In genomic region chr9:64021853-64022561, GRCm38 (mm10) we compare ENCODE assay signal across 8 mouse cellular contexts. TPM values are rescaled to one million over a fixed set of nuclear protein-coding genes. Genes with fewer than 3 reads are reported as not detected.
DNase-seq lines count a peak whose midpoint lies in the region; ATAC-seq and TF ChIP-seq lines count a peak whose summit lies in the region.

Smad6 (minus strand) TSS chr9:64022059.

- H3K4me2 ChIP-seq in embryonic facial prominence, embryonic 12.5 days (replicated peaks), result peak within 1 kb of the TSS; percentile 96
- peak within 1 kb of the TSS; percentile 91 for H3K4me2 ChIP-seq in limb, embryonic 13.5 days (replicated peaks)
- peak within 1 kb of the TSS; percentile 96 for H3K4me2 ChIP-seq in midbrain, embryonic 15.5 days

- ATAC-seq in erythroblast, adult 5-6 weeks (replicated peaks; ENCODE audit: low FRiP score, poor library complexity, severe bottlenecking), result no peak
- peak; percentile 70 for ATAC-seq in embryonic facial prominence, embryonic 12.5 days (ENCODE audit: insufficient number of reproducible peaks, insufficient read depth, low FRiP score, low TSS enrichment)
- peak; percentile 80 for ATAC-seq in limb, embryonic 13.5 days (ENCODE audit: low FRiP score, low read depth)
- peak; percentile 65 for ATAC-seq in midbrain, embryonic 15.5 days (replicated peaks)

- intact Hi-C loops in heart, adult 2 months (cut with DNase I), result loop anchor here (2.0 kb wide), 2 partner anchors 53 to 63 kb away; no protein-coding TSS in a partner anchor

- H3K27me3 ChIP-seq in erythroblast, embryonic 14.5 days (ENCODE audit: control insufficient read depth), result peaks cover 54% of the 10 kb centered on the region
- no peaks in the 10 kb centered on the region for H3K27me3 ChIP-seq in embryonic facial prominence, embryonic 12.5 days
- no peaks in the 10 kb centered on the region for H3K27me3 ChIP-seq in heart, adult 2 months (ENCODE audit: control insufficient read depth, insufficient read depth, low read length)
- H3K27me3 ChIP-seq in limb, embryonic 13.5 days, result no peaks in the 10 kb centered on the region
- H3K27me3 ChIP-seq in midbrain, embryonic 15.5 days (replicated peaks), result peaks cover 46% of the 10 kb centered on the region

- peak; percentile 88 to 93 for DNase-seq in heart, adult 2 months
- DNase-seq in kidney, adult 8-10 months, result peak; percentile 92 to 95
- DNase-seq in spleen, postnatal 4 days (ENCODE audit: low spot score in 2 of 2), result peak; percentile 72 to 80

- peaks cover 22% of the 10 kb centered on the region; the same call in 1 of the 2 replicates for H3K9me3 ChIP-seq in erythroblast, embryonic 14.5 days (ENCODE audit: control insufficient read depth, low read length)
- no peaks in the 10 kb centered on the region for H3K9me3 ChIP-seq in embryonic facial prominence, embryonic 12.5 days
- no peaks in the 10 kb centered on the region for H3K9me3 ChIP-seq in limb, embryonic 13.5 days
- H3K9me3 ChIP-seq in midbrain, embryonic 15.5 days, result no peaks in the 10 kb centered on the region

- peak within 1 kb of the TSS; percentile 97 for H3K27ac ChIP-seq in embryonic facial prominence, embryonic 12.5 days
- peak within 1 kb of the TSS; percentile 78 for H3K27ac ChIP-seq in heart, adult 2 months
- peak within 1 kb of the TSS; percentile 99 for H3K27ac ChIP-seq in limb, embryonic 13.5 days
- peak within 1 kb of the TSS; percentile 71 for H3K27ac ChIP-seq in midbrain, embryonic 15.5 days

- H3K79me2 ChIP-seq in heart, adult 2 months (replicated peaks; ENCODE audit: control insufficient read depth, insufficient read depth, low read length), result no peaks in the 10 kb centered on the region; the same call in 1 of the 2 replicates

- WGBS in embryonic facial prominence, embryonic 12.5 days, result under 1% methylated on average over 60 of the region's 60 CpGs
- 1% methylated on average over 59 of the region's 60 CpGs for WGBS in heart, adult 2 months
- under 1% methylated on average over 57 of the region's 60 CpGs for WGBS in limb, embryonic 13.5 days
- under 1% methylated on average over 60 of the region's 60 CpGs for WGBS in midbrain, embryonic 15.5 days

- peak; percentile 73; the same call in 1 of the 2 replicates for TF ChIP-seq EP300 in heart, adult 2 months (IDR thresholded peaks at IDR 0.05; ENCODE audit: insufficient read depth, low read depth, low read length)

- no peaks in the 10 kb centered on the region for H3K36me3 ChIP-seq in erythroblast, embryonic 14.5 days (ENCODE audit: control insufficient read depth)
- no peaks in the 10 kb centered on the region for H3K36me3 ChIP-seq in embryonic facial prominence, embryonic 12.5 days
- peaks cover 3% of the 10 kb centered on the region; the same call in 1 of the 2 replicates for H3K36me3 ChIP-seq in heart, adult 2 months (ENCODE audit: control insufficient read depth, insufficient read depth, low read length)
- 0 out of 2 replicates have a peak, but pooled peaks cover 3% of the 10 kb centered on the region for H3K36me3 ChIP-seq in limb, embryonic 13.5 days
- H3K36me3 ChIP-seq in midbrain, embryonic 15.5 days (replicated peaks), result no peaks in the 10 kb centered on the region

- H3K4me3 ChIP-seq in erythroblast, embryonic 14.5 days (replicated peaks), result peak within 1 kb of the TSS; percentile 72
- H3K4me3 ChIP-seq in embryonic facial prominence, embryonic 12.5 days, result peak within 1 kb of the TSS; percentile 88
- peak within 1 kb of the TSS; percentile 60 for H3K4me3 ChIP-seq in heart, adult 2 months
- peak within 1 kb of the TSS; percentile 99 for H3K4me3 ChIP-seq in limb, embryonic 13.5 days
- peak within 1 kb of the TSS; percentile 47 for H3K4me3 ChIP-seq in midbrain, embryonic 15.5 days

- TF ChIP-seq POLR2A in heart, adult 2 months (IDR thresholded peaks at IDR 0.05; ENCODE audit: insufficient read depth, low read depth, low read length), result peak; percentile 88

- H3K9ac ChIP-seq in embryonic facial prominence, embryonic 12.5 days, result peak within 1 kb of the TSS; percentile 97
- peak within 1 kb of the TSS; percentile 91 for H3K9ac ChIP-seq in heart, adult 2 months (ENCODE audit: low read depth, low read length)
- peak within 1 kb of the TSS; percentile 100 for H3K9ac ChIP-seq in limb, embryonic 13.5 days
- peak within 1 kb of the TSS; percentile 46 for H3K9ac ChIP-seq in midbrain, embryonic 15.5 days

- peak; percentile 52 for TF ChIP-seq CTCF in heart, adult 2 months (IDR thresholded peaks at IDR 0.05)

- H3K4me1 ChIP-seq in erythroblast, embryonic 14.5 days (ENCODE audit: control insufficient read depth), result peaks cover 99% of the 10 kb centered on the region
- peaks cover 38% of the 10 kb centered on the region for H3K4me1 ChIP-seq in embryonic facial prominence, embryonic 12.5 days
- peaks cover 10% of the 10 kb centered on the region for H3K4me1 ChIP-seq in heart, adult 2 months (ENCODE audit: control insufficient read depth, insufficient read depth, low read length)
- H3K4me1 ChIP-seq in limb, embryonic 13.5 days, result peaks cover 43% of the 10 kb centered on the region
- H3K4me1 ChIP-seq in midbrain, embryonic 15.5 days, result peaks cover 49% of the 10 kb centered on the region

RNA-seq across cellular contexts. Expression of gene Smad6, which starts in this region (rescaled TPM):
- polyA plus RNA-seq in erythroblast, embryonic 14.5 days (2012), result 0.62 TPM in 2 replicates
- total RNA-seq in erythroblast, adult 5-6 weeks (2015; ENCODE audit: low replicate concordance), result not detected in 2 replicates
- total RNA-seq in erythroblast, adult 5-6 weeks (2017; ENCODE audit: low replicate concordance), result 0.60 TPM in 1 of 2 replicates, not detected in the other
- 25.4 and 26.0 TPM in 2 replicates for polyA plus RNA-seq in embryonic facial prominence, embryonic 12.5 days (2016; fragmentation: Nextera tagmentation; extraction: Ambion mirVana)
- 10 to 100 TPM; 11.0 to 15.1 TPM for total RNA-seq in heart, adult 2 months (2021)
- polyA plus RNA-seq in heart, adult 2 months (2012; rRNA removed), result 9.6 and 14.7 TPM in 2 replicates
- 10.8 and 11.0 TPM in 2 replicates for polyA plus RNA-seq in limb, embryonic 13.5 days (2015; fragmentation: Nextera tagmentation; extraction: Ambion mirVana)
- 1.5 and 1.9 TPM in 2 replicates for polyA plus RNA-seq in midbrain, embryonic 15.5 days (2015; fragmentation: Nextera tagmentation; extraction: Ambion mirVana)

Comparison
In these comparisons a context has a peak if more than half of its experiments do, and no peak if none do; other contexts are left out.
1. RNA of gene Smad6 (total RNA-seq): 11.0 to 15.1 TPM in heart, adult 2 months; 0.60 TPM in erythroblast, adult 5-6 weeks; every median in the first group is over 4 times any median in the second.
2. H3K4me3 ChIP-seq: peak in every context shown above with its lines; median percentile 99 in limb, embryonic 13.5 days; 88 in embryonic facial prominence, embryonic 12.5 days; 72 in erythroblast, embryonic 14.5 days; 60 in heart, adult 2 months; 47 in midbrain, embryonic 15.5 days.
3. H3K9ac ChIP-seq: peak in every context shown above with its lines; median percentile 100 in limb, embryonic 13.5 days; 97 in embryonic facial prominence, embryonic 12.5 days; 91 in heart, adult 2 months; 46 in midbrain, embryonic 15.5 days.
4. Peak in every context shown above with its lines, with median percentiles within 50 percentile points of each other: H3K27ac ChIP-seq, H3K4me2 ChIP-seq and DNase-seq.